Mouse (Mus musculus) midbrain, embryonic 10.5 days (tissue): ENCODE data around the gene Cep135. TPM values are rescaled to one million over a fixed set of nuclear protein-coding genes. Genes with fewer than 3 reads are reported as not detected.

Experiments
- DNase-seq: peaks from one replicate; pipeline ENCODE4 v3.0.0-alpha.2; 2017; ENCODE audit warnings: low spot score
- H3K27ac ChIP-seq: fragments of 300-500 bp; sonication (generic); replicated peaks from 2 replicates; pipeline ENCODE4 v1.5.1; 2016; ENCODE audit warnings: mild to moderate bottlenecking
- H3K27me3 ChIP-seq: fragments of 300-500 bp; sonication (generic); 2 replicates; pipeline ENCODE4 v1.6.1; 2016; ENCODE audit warnings: low read depth, mild to moderate bottlenecking; ENCODE audit not compliant: poor library complexity, severe bottlenecking
- H3K36me3 ChIP-seq: fragments of 300-500 bp; sonication (generic); 2 replicates; pipeline ENCODE4 v1.6.1; 2016; ENCODE audit warnings: mild to moderate bottlenecking, moderate library complexity
- H3K4me1 ChIP-seq: fragments of 300-500 bp; sonication (generic); 2 replicates; pipeline ENCODE4 v1.6.1; 2016
- H3K4me3 ChIP-seq: fragments of 300-500 bp; sonication (generic); 2 replicates; pipeline ENCODE4 v1.5.1; 2016; ENCODE audit warnings: mild to moderate bottlenecking, moderate library complexity
- H3K9me3 ChIP-seq: fragments of 300-500 bp; sonication (generic); replicated peaks from 2 replicates; pipeline ENCODE4 v1.6.1; 2016; ENCODE audit warnings: mild to moderate bottlenecking
- WGBS: fragments of 180-500 bp; shearing (Covaris S2); methylation state at CpG from one replicate; pipeline ENCODE4 v1.1.7; 2016; 5-methylcytosine and 5-hydroxymethylcytosine counted together
- polyA plus RNA-seq: library from polyadenylated mRNA; unstranded; fragments of >200 nt; fragmentation: Nextera tagmentation; extraction: Ambion mirVana; gene quantifications from 2 replicates; pipeline ENCODE4 v1.2.1, GENCODE M21; 2016

Cep135 gene
- polyA plus RNA-seq, 1 experiment from 2014 or later = 9.9 TPM

GRCm38 (mm10) chr5:76656212-76656611, 67.7 kb downstream of the Cep135 start, which contains the start of gene C530008M17Rik:
C530008M17Rik (plus strand) TSS chr5:76656512.
- Histone ChIP-seq H3K4me3 (peak within 1 kb of the TSS; percentile 87), H3K27ac (peak within 1 kb of the TSS; percentile 99), H3K36me3 (peaks cover 9% of the 10 kb centered on the region), H3K9me3 (no peaks in the 10 kb centered on the region), H3K27me3 (peaks cover 28% of the 10 kb centered on the region), H3K4me1 (peaks cover 33% of the 10 kb centered on the region)
- no peak for DNase-seq
- 94% methylated on average over 2 of the region's 2 CpGs for WGBS

GRCm38 (mm10) chr5:76657245-76658083, 69.0 kb downstream of the Cep135 start:
- Histone ChIP-seq H3K36me3 (peaks cover 9% of the 10 kb centered on the region), H3K27ac (peak overlapping the region; percentile 99), H3K4me3 (peak overlapping the region; percentile 87), H3K4me1 (peaks cover 27% of the 10 kb centered on the region), H3K9me3 (no peaks in the 10 kb centered on the region), H3K27me3 (peaks cover 20% of the 10 kb centered on the region)
- peak; percentile 86 for DNase-seq
- under 1% methylated on average over 80 of the region's 80 CpGs for WGBS

- WGBS = 4% methylated on average over 38 of the region's 38 CpGs
These were observed 69.8 kb downstream of the Cep135 start for GRCm38 (mm10) chr5:76658084-76658934.

GRCm38 (mm10) chr5:76659958-76660635, 71.6 kb downstream of the Cep135 start:
- H3K27me3 ChIP-seq = peaks cover 13% of the 10 kb centered on the region
- H3K36me3 ChIP-seq = peaks cover 9% of the 10 kb centered on the region
- no peak for DNase-seq
- H3K4me1 ChIP-seq = peaks cover 34% of the 10 kb centered on the region
- WGBS = 89% methylated on average over 8 of the region's 8 CpGs
- H3K4me3 ChIP-seq = no peak overlapping the region
- no peaks in the 10 kb centered on the region for H3K9me3 ChIP-seq
- H3K27ac ChIP-seq = no peak overlapping the region

More at GRCm38 (mm10) chr5:76658084-76658934, 69.8 kb downstream of the Cep135 start:
- H3K9me3 ChIP-seq = no peaks in the 10 kb centered on the region
- peak overlapping the region; percentile 87 for H3K4me3 ChIP-seq
- H3K4me1 ChIP-seq = peaks cover 27% of the 10 kb centered on the region
- H3K27ac ChIP-seq = peak overlapping the region; percentile 99
- H3K36me3 ChIP-seq = peaks cover 9% of the 10 kb centered on the region
- peak; percentile 80 for DNase-seq
- H3K27me3 ChIP-seq = peaks cover 20% of the 10 kb centered on the region

GRCm38 (mm10) chr5:76661310-76661709, 72.8 kb downstream of the Cep135 start:
- Histone ChIP-seq H3K27me3 (peaks cover 6% of the 10 kb centered on the region), H3K4me1 (peaks cover 46% of the 10 kb centered on the region), H3K4me3 (no peak overlapping the region), H3K9me3 (no peaks in the 10 kb centered on the region), H3K36me3 (peaks cover 9% of the 10 kb centered on the region), H3K27ac (no peak overlapping the region)
- no peak for DNase-seq
- WGBS = 95% methylated on average over 4 of the region's 4 CpGs

- 89% methylated on average over 7 of the region's 7 CpGs for WGBS
- H3K9me3 ChIP-seq = no peaks in the 10 kb centered on the region
- H3K36me3 ChIP-seq = peaks cover 19% of the 10 kb centered on the region
- no peak overlapping the region for H3K4me3 ChIP-seq
- no peak for DNase-seq
- peak overlapping the region; percentile 61; the same call in 1 of the 2 replicates for H3K27ac ChIP-seq
- peaks cover 44% of the 10 kb centered on the region for H3K4me1 ChIP-seq
- H3K27me3 ChIP-seq = no peaks in the 10 kb centered on the region
These were observed 76.4 kb downstream of the Cep135 start for GRCm38 (mm10) chr5:76664936-76665335.

GRCm38 (mm10) chr5:76665421-76665820, 76.9 kb downstream of the Cep135 start:
- peaks cover 15% of the 10 kb centered on the region for H3K36me3 ChIP-seq
- no peaks in the 10 kb centered on the region for H3K27me3 ChIP-seq
- peaks cover 40% of the 10 kb centered on the region for H3K4me1 ChIP-seq
- 46% methylated on average over 7 of the region's 7 CpGs for WGBS
- peak; percentile 25 for DNase-seq
- H3K9me3 ChIP-seq = no peaks in the 10 kb centered on the region
- no peak overlapping the region for H3K4me3 ChIP-seq
- H3K27ac ChIP-seq = peak overlapping the region; percentile 29

GRCm38 (mm10) chr5:76666026-76666756, 77.7 kb downstream of the Cep135 start:
- Histone ChIP-seq H3K36me3 (peaks cover 19% of the 10 kb centered on the region), H3K4me3 (no peak overlapping the region), H3K4me1 (peaks cover 39% of the 10 kb centered on the region), H3K27me3 (no peaks in the 10 kb centered on the region), H3K27ac (peak overlapping the region; percentile 55), H3K9me3 (no peaks in the 10 kb centered on the region)
- no peak for DNase-seq
- WGBS = 83% methylated on average over 6 of the region's 6 CpGs

- no peaks in the 10 kb centered on the region for H3K27me3 ChIP-seq
- no peak for DNase-seq
- peaks cover 35% of the 10 kb centered on the region for H3K36me3 ChIP-seq
- no peaks in the 10 kb centered on the region for H3K9me3 ChIP-seq
- no peak overlapping the region for H3K27ac ChIP-seq
- H3K4me1 ChIP-seq = peaks cover 39% of the 10 kb centered on the region
- WGBS = 77% methylated on average over 5 of the region's 5 CpGs
- H3K4me3 ChIP-seq = no peak overlapping the region
These were observed 79.6 kb downstream of the Cep135 start for GRCm38 (mm10) chr5:76668118-76668517.

GRCm38 (mm10) chr5:76668547-76668946, 80.0 kb downstream of the Cep135 start:
- 89% methylated on average over 5 of the region's 5 CpGs for WGBS

GRCm38 (mm10) chr5:76670183-76670582, 81.7 kb downstream of the Cep135 start:
- DNase-seq = no peak
- Histone ChIP-seq H3K4me3 (no peak overlapping the region), H3K27ac (no peak overlapping the region), H3K27me3 (no peaks in the 10 kb centered on the region), H3K4me1 (peaks cover 31% of the 10 kb centered on the region), H3K9me3 (no peaks in the 10 kb centered on the region), H3K36me3 (peaks cover 55% of the 10 kb centered on the region)
- WGBS = 95% methylated on average over 10 of the region's 10 CpGs

More at GRCm38 (mm10) chr5:76668547-76668946, 80.0 kb downstream of the Cep135 start:
- Histone ChIP-seq H3K9me3 (no peaks in the 10 kb centered on the region), H3K4me3 (no peak overlapping the region), H3K4me1 (peaks cover 39% of the 10 kb centered on the region), H3K27ac (no peak overlapping the region), H3K36me3 (peaks cover 40% of the 10 kb centered on the region), H3K27me3 (no peaks in the 10 kb centered on the region)
- DNase-seq = no peak
